Mouse (Mus musculus) frontal cortex, postnatal 14 days (tissue): ENCODE measurements at regions not wholly inside any gene's neighbourhood (a gene's known extent, or its start where the extent isn't known, plus 50 kb on each side); places are given as distances from the start of the nearest gene placed in this dataset.

ENCODE experiments used
- DNase-seq, 2 experiments: peaks; one replicate each; pipeline ENCODE4 v3.0.0; 2022; ENCODE audit warnings: low spot score in 2 of 2

GRCm38 (mm10) chr14:99431697-99432096 is 133.2 kb downstream of the Klf5 start:
- DNase-seq, result no peak

- DNase-seq, result no peak
Measured at GRCm38 (mm10) chr14:99434645-99435044, 136.2 kb downstream of the Klf5 start.

- DNase-seq, result no peak
Measured at GRCm38 (mm10) chr14:99435512-99435911, 137.0 kb downstream of the Klf5 start.

- DNase-seq, result no peak
Measured at GRCm38 (mm10) chr14:99436051-99436450, 137.6 kb downstream of the Klf5 start.

GRCm38 (mm10) chr14:99449112-99449511 is 150.6 kb downstream of the Klf5 start:
- no peak for DNase-seq

GRCm38 (mm10) chr14:99449870-99450269 is 151.4 kb downstream of the Klf5 start:
- DNase-seq, result no peak

- no peak for DNase-seq
Measured at GRCm38 (mm10) chr14:99451110-99451795, 152.8 kb downstream of the Klf5 start.

- DNase-seq, result peak in 1 of 2 experiments; percentile 7
Measured at GRCm38 (mm10) chr14:99453916-99454315, 155.4 kb downstream of the Klf5 start.

- no peak for DNase-seq
Measured at GRCm38 (mm10) chr14:99456555-99456954, 158.1 kb downstream of the Klf5 start.

GRCm38 (mm10) chr14:99457573-99457972 is 159.1 kb downstream of the Klf5 start:
- DNase-seq, result no peak

- DNase-seq, result no peak
Measured at GRCm38 (mm10) chr14:99472111-99472510, 173.6 kb downstream of the Klf5 start.

GRCm38 (mm10) chr14:99475271-99475670 is 176.8 kb downstream of the Klf5 start:
- no peak for DNase-seq

GRCm38 (mm10) chr14:99480325-99481077 is 182.0 kb downstream of the Klf5 start:
- no peak for DNase-seq

- DNase-seq, result no peak
Measured at GRCm38 (mm10) chr14:99487981-99488380, 189.5 kb downstream of the Klf5 start.

GRCm38 (mm10) chr14:99493197-99493596 is 194.7 kb downstream of the Klf5 start:
- DNase-seq, result no peak

GRCm38 (mm10) chr14:99493659-99494058 is 195.2 kb downstream of the Klf5 start:
- DNase-seq, result no peak

GRCm38 (mm10) chr14:99499502-99500266 is 201.2 kb downstream of the Klf5 start:
- DNase-seq, result no peak

- no peak for DNase-seq
Measured at GRCm38 (mm10) chr14:99504909-99505308, 206.4 kb downstream of the Klf5 start.

GRCm38 (mm10) chr14:99509696-99510536 is 211.4 kb downstream of the Klf5 start:
- no peak for DNase-seq

GRCm38 (mm10) chr14:99515474-99515873 is 217.0 kb downstream of the Klf5 start:
- DNase-seq, result no peak

GRCm38 (mm10) chr14:99516703-99517102 is 218.2 kb downstream of the Klf5 start:
- DNase-seq, result no peak

- DNase-seq, result no peak
Measured at GRCm38 (mm10) chr14:99520343-99520742, 221.9 kb downstream of the Klf5 start.
